Mouse (Mus musculus) brown adipose tissue, adult 24 weeks (tissue): ENCODE measurements around the gene Akr1d1. TPM values are rescaled to one million over a fixed set of nuclear protein-coding genes. Genes with fewer than 3 reads are reported as not detected.

Experiments used
- H3K27ac ChIP-seq: fragments of 200-500 bp; replicated peaks from 2 replicates; pipeline ENCODE4 v1.5.1; 2012; ENCODE audit warnings: low read depth, mild to moderate bottlenecking, low read length
- H3K4me1 ChIP-seq: fragments of 200-500 bp; 2 replicates; pipeline ENCODE4 v1.6.1; 2012; ENCODE audit warnings: low read length, mixed read lengths; ENCODE audit not compliant: control insufficient read depth, insufficient read depth, insufficient read length
- H3K4me3 ChIP-seq: fragments of 200-500 bp; 2 replicates; pipeline ENCODE4 v1.5.1; 2012; ENCODE audit warnings: low read depth, mild to moderate bottlenecking, low read length, moderate library complexity; ENCODE audit not compliant: insufficient read depth
- polyA plus RNA-seq: library from polyadenylated mRNA; stranded (reverse); fragments of >200 nt; gene quantifications from 2 replicates; pipeline ENCODE4 v1.2.4, GENCODE M21; 2012; ENCODE audit not compliant: missing spikeins, insufficient read depth, insufficient read length

The Akr1d1 gene
- polyA plus RNA-seq, 1 experiment, result not detected

DNA sequence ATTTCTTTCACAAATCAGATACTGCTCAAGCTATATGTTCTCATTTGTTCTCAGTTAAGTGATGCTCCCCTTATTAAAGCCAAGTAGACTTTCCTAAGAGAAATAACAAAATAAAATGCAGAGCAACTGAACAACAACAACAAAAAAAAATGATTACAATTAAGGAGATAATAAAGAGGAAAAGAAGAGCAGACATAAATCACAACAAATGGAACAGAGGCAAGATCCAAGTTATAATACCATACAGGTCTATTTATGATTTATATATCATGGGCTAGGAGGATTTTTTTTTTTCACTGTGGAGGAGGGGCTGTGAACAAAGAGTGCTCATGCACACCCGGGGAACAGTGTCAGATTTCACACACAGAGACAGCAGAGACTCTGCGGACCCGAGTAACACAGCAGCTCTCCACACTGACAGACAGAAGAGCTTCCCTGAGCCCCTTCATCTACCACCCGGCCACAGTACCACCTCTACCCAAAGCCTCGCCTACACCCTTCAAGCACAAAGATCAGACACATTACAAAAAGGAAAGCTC is 63.6 kb downstream of the Akr1d1 start:
- Histone ChIP-seq H3K27ac (peak overlapping the region; percentile 14), H3K4me1 (peaks cover 13% of the 10 kb centered on the region; the same call in 1 of the 2 replicates), H3K4me3 (no peak overlapping the region)

DNA sequence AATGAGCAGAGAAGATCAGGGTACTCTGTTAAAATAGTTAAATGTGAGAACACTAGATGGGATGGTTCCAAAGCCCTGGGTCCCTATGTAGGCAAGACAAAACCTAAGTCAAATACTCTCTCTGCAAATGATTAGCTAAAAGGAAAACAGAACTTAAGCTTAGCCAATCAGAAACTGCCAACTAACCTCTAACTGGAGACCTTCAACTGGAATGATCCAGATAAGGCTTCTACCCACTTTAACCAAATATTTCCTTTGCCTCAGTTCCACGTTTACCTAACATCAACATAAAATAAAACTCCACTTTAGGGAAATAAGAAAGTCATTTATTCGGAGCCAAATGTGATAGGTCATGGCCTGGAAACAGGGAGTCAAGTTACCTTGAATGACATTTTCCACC is 67.1 kb downstream of the Akr1d1 start:
- H3K4me1 ChIP-seq, result peaks cover 18% of the 10 kb centered on the region; the same call in 1 of the 2 replicates
- H3K4me3 ChIP-seq, result no peak overlapping the region
- H3K27ac ChIP-seq, result 0 out of 2 replicates have a peak overlapping the region, but pooled peaks have one; percentile 5

DNA sequence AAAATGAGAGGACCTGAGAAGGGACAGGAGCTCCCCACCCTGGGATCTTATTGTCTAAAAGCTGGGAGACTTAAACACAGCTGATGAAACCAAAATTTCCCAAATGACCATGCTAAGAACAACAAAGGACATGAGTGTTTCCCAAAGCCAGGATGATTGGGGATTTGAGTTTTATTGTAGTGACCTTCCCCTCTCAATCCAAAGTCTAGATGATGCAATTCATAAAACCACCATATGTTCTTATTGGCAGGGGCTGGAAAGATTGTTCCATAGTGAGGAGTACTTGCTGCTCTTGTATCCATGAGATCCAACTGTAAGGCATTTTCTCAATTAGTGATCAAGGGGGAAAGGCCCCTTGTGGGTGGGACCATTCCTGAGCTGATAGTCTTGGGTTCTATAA is 68.1 kb downstream of the Akr1d1 start:
- Histone ChIP-seq H3K4me3 (no peak overlapping the region), H3K4me1 (peaks cover 15% of the 10 kb centered on the region; the same call in 1 of the 2 replicates), H3K27ac (peak overlapping the region; percentile 5; the same call in 1 of the 2 replicates)

GRCm38 (mm10) chr6:37600976-37601498 is 71.1 kb downstream of the Akr1d1 start:
- H3K4me3 ChIP-seq, result no peak overlapping the region
- H3K27ac ChIP-seq, result peak overlapping the region; percentile 68
- H3K4me1 ChIP-seq, result peaks cover 10% of the 10 kb centered on the region; the same call in 1 of the 2 replicates

DNA sequence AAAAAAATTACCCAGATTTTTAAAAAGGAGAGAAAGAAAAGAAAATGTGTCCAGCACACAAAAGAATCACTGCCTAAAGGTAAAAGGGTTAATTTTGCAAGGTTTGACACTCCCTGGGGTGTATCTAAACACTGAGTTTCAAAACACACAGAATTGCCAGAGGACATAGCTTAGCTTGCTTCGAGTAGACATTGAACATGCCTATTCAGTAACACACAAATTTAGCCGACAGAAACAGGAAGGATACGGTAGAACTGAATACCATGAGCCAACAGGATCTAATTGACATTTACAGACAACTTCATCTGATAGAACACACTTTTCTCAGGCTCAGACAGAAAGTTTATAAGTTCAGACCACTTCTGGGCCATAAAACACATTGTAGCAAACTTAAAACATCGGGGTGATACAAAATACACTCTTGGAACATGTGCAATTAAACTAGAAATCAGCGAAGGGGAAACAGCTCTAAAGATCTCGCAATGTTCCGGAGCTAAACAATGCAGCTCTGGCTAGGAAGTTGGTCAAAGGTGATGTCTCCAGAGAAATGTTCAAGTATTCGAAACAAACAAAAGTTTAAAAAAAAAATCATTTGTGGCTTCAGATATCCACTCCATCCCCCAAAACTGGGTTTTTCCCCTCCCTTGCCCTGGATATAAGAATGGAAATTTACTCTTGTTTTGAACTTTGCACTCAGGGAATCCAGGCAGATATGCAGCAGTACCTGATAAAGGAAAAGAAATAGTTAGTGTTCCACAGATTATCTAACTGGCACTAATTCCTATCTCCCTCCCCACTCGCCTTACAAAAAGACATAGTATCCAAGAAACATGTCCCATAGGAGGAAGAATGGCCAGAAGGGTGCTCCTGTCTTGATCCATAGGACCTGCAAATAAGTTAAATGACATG is 73.1 kb downstream of the Akr1d1 start:
- no peak overlapping the region for H3K4me3 ChIP-seq
- H3K27ac ChIP-seq, result peak overlapping the region; percentile 95
- H3K4me1 ChIP-seq, result peaks cover 8% of the 10 kb centered on the region; the same call in 1 of the 2 replicates

GRCm38 (mm10) chr6:37604178-37604883 is 74.4 kb downstream of the Akr1d1 start:
- H3K27ac ChIP-seq, result peak overlapping the region; percentile 95
- no peak overlapping the region for H3K4me3 ChIP-seq
- H3K4me1 ChIP-seq, result peaks cover 8% of the 10 kb centered on the region; the same call in 1 of the 2 replicates

GRCm38 (mm10) chr6:37604884-37605269 is 74.9 kb downstream of the Akr1d1 start:
- H3K4me3 ChIP-seq, result no peak overlapping the region
- 0 out of 2 replicates have a peak overlapping the region, but pooled peaks have one; percentile 95 for H3K27ac ChIP-seq
- H3K4me1 ChIP-seq, result peaks cover 8% of the 10 kb centered on the region; the same call in 1 of the 2 replicates

DNA sequence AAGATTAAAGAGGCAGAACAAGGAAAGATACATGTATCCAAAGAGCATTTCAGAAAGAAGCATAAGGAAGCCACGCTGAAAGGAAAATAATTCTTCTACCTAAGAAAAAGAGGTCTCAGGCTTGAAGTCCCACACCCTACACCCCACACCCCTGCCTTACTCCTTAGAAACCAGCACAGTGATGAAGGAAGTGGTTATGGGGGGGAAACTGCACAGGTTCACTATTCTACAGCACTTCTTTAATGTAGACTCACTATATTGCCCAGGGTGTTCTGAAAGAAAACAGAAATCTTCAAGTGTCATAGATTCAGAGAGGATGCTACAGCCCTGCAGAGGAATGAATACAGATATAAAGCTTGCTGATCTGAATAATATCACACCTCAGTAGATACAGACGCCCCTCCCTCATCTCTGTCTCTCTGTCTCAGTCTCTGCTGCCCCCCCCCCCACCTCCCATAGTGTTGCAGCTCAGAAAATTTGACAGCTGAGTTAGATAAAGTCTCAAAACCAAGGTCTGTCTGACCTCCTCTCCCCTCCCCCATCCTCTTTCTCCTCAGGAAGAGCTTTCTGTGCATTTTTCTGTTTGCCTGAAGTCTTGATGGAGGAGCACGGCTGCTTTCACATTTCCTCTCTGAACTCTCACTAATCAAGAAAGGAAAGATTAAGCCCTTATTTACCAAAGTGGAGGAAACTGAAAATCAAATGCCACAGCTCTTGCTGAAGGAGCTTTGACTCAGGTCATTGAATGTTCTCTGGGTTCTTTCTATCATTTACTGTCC is 77.7 kb downstream of the Akr1d1 start:
- no peak overlapping the region for H3K27ac ChIP-seq
- no peaks in the 10 kb centered on the region; the same call in 1 of the 2 replicates for H3K4me1 ChIP-seq

DNA sequence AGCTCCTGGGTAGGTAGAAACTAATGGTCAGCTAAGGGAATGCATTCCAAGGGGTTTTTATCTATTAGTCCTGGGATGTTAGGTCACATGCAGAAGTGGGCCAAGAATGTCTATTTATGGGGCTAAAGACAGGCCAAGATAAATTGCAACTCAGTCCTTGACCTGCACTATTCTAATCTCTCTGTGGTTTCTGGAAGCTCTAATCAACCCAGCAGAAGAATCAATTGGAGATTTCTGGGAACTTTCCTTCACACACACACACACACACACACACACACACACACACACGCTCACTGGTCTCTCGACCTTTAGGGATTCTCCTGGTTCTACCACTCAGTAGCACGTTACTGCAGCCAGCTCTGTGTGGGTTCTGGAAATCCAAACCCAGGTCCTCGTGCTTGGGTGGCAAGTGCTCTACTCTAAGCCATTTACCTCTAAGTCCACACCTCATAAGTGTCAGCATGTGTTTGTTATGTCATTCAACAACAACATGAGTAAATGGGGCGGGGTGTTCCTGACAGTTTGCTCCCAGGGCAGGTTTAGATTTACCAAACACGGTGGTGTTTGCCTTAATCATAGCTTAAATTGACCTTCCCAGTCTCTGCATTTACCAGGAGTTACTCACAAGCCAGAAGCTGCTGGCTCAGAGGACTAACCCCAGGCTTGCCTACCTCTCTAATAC is 82.8 kb downstream of the Akr1d1 start:
- H3K4me1 ChIP-seq, result peaks cover 3% of the 10 kb centered on the region; the same call in 1 of the 2 replicates
- H3K4me3 ChIP-seq, result no peak overlapping the region
- H3K27ac ChIP-seq, result no peak overlapping the region

More for the DNA sequence above, 77.7 kb downstream of the Akr1d1 start:
- no peak overlapping the region for H3K4me3 ChIP-seq

GRCm38 (mm10) chr6:37615490-37615889 is 85.5 kb downstream of the Akr1d1 start:
- Histone ChIP-seq H3K27ac (no peak overlapping the region), H3K4me3 (no peak overlapping the region), H3K4me1 (peaks cover 3% of the 10 kb centered on the region; the same call in 1 of the 2 replicates)

- Histone ChIP-seq H3K4me3 (no peak overlapping the region), H3K27ac (no peak overlapping the region), H3K4me1 (peaks cover 3% of the 10 kb centered on the region; the same call in 1 of the 2 replicates)
Measured at GRCm38 (mm10) chr6:37616136-37616535, 86.2 kb downstream of the Akr1d1 start.

- Histone ChIP-seq H3K27ac (peak overlapping the region; percentile 78), H3K4me3 (no peak overlapping the region), H3K4me1 (peaks cover 3% of the 10 kb centered on the region; the same call in 1 of the 2 replicates)
Measured at GRCm38 (mm10) chr6:37617431-37618011, 87.5 kb downstream of the Akr1d1 start.
